Mouse (Mus musculus) ES-E14 (cell line): Measurements from ENCODE around the gene Krt90. TPM values are rescaled to one million over a fixed set of nuclear protein-coding genes. Genes with fewer than 3 reads are reported as not detected.

Experiments used
- DNase-seq: peaks from one replicate; pipeline ENCODE4 v3.0.0-alpha.2; 2013; ENCODE audit warnings: low read depth, low spot score
- H3K27ac ChIP-seq: 2 replicates; pipeline ENCODE4 v1.5.1; 2012; ENCODE audit warnings: low read depth, mild to moderate bottlenecking, low read length, moderate library complexity, mixed read lengths; ENCODE audit not compliant: poor library complexity, insufficient read depth, severe bottlenecking
- H3K36me3 ChIP-seq: 2 replicates; pipeline ENCODE4 v1.6.1; 2012; ENCODE audit warnings: mild to moderate bottlenecking, low read length, moderate library complexity, mixed read lengths; ENCODE audit not compliant: control insufficient read depth, poor library complexity, insufficient read depth, severe bottlenecking
- H3K4me1 ChIP-seq, 2 experiments: fragments of 150-350 bp in 1 of 2; sonication (generic) in 1 of 2; 2 replicates each; pipeline ENCODE4 v1.6.1; 2012; ENCODE audit warnings: low read length in 2 of 2, mild to moderate bottlenecking in 1 of 2, mixed read lengths in 1 of 2; ENCODE audit not compliant: control insufficient read depth in 2 of 2, insufficient read depth in 2 of 2, poor library complexity in 1 of 2
- H3K4me3 ChIP-seq, 2 experiments: fragments of 150-350 bp in 1 of 2; sonication (generic) in 1 of 2; 2 replicates each; pipeline ENCODE4 v1.5.1; 2012; ENCODE audit warnings: low read length in 2 of 2, low read depth in 1 of 2, mild to moderate bottlenecking in 1 of 2, mixed read lengths in 1 of 2; ENCODE audit not compliant: insufficient read depth in 1 of 2, poor library complexity in 1 of 2, severe bottlenecking in 1 of 2
- H3K9ac ChIP-seq: 2 replicates; pipeline ENCODE4 v1.6.1; 2012; ENCODE audit warnings: low read depth, mild to moderate bottlenecking, low read length, mixed read lengths; ENCODE audit not compliant: poor library complexity, insufficient read depth, severe bottlenecking
- H3K9me3 ChIP-seq: fragments of 150-350 bp; sonication (generic); 2 replicates; pipeline ENCODE4 v1.6.1; 2012; ENCODE audit warnings: low read depth, mild to moderate bottlenecking, low read length; ENCODE audit not compliant: control insufficient read depth, insufficient read depth
- CHD2 ChIP-seq: IDR thresholded peaks from 2 replicates; pipeline ENCODE4 v1.6.1; 2014; ENCODE audit warnings: mild to moderate bottlenecking, low read depth, low read length, inconsistent platforms
- HCFC1 ChIP-seq: IDR thresholded peaks from 2 replicates; pipeline ENCODE4 v1.6.1; 2012; ENCODE audit warnings: low read length, inconsistent platforms, borderline replicate concordance; ENCODE audit not compliant: insufficient read depth
- MAFK ChIP-seq: IDR thresholded peaks from 2 replicates; pipeline ENCODE4 v1.6.1; 2014; ENCODE audit warnings: mild to moderate bottlenecking, low read depth, low read length, inconsistent platforms; ENCODE audit not compliant: insufficient read depth
- ZC3H11A ChIP-seq: IDR thresholded peaks from 2 replicates; pipeline ENCODE4 v1.6.1; 2012; ENCODE audit warnings: low read depth, mild to moderate bottlenecking, inconsistent platforms, low read length, borderline replicate concordance
- ZNF384 ChIP-seq: IDR thresholded peaks from 2 replicates; pipeline ENCODE4 v1.6.1; 2012; ENCODE audit warnings: low read depth, low read length, inconsistent platforms
- in situ Hi-C, 2 experiments: fragments of 600-800 bp; cut with MboI; formaldehyde crosslinking; loops; one replicate each; pipeline ENCODE4 v1.15.1; 2025; ENCODE audit warnings: low sequenced_read_pairs in 2 of 2, inconsistent platforms in 1 of 2; ENCODE audit not compliant: unreplicated experiment in 2 of 2
- total RNA-seq: library from RNA; depleted of rRNA; stranded (reverse); fragments of 300-350 nt; gene quantifications from 2 replicates; pipeline ENCODE4 v1.2.3, GENCODE M21; 2012

The Krt90 gene
- total RNA-seq, 1 experiment, result 0.27 TPM

DNA sequence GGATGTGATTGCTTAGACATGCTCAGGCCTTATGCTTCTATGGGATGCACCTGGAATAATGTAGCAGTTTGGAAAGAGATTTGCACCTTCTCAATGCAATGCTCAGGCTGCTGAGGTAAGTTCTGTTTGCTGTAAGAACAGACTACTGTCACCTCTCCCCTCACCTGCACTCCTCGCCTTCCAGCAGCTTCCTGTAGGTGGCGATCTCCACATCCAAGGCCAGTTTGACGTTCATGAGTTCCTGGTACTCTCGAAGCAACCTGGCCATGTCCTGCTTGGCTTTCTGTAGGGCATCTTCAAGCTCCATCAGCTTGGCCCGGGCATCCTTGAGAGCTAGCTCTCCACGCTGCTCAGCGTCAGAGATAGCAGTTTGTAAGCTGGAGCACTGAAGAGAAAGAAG lies 5.0 kb upstream of the Krt90 start:
- in situ Hi-C loops, result no loop called here
- Histone ChIP-seq H3K4me1 (no peaks in the 10 kb centered on the region), H3K9ac (no peak overlapping the region), H3K9me3 (no peaks in the 10 kb centered on the region), H3K4me3 (no peak overlapping the region), H3K36me3 (no peaks in the 10 kb centered on the region), H3K27ac (no peak overlapping the region)
- DNase-seq, result no peak
- TF ChIP-seq ZC3H11A, result no peak
- TF ChIP-seq MAFK, result no peak
- no peak for TF ChIP-seq CHD2
- TF ChIP-seq ZNF384, result no peak
- no peak for TF ChIP-seq HCFC1

DNA sequence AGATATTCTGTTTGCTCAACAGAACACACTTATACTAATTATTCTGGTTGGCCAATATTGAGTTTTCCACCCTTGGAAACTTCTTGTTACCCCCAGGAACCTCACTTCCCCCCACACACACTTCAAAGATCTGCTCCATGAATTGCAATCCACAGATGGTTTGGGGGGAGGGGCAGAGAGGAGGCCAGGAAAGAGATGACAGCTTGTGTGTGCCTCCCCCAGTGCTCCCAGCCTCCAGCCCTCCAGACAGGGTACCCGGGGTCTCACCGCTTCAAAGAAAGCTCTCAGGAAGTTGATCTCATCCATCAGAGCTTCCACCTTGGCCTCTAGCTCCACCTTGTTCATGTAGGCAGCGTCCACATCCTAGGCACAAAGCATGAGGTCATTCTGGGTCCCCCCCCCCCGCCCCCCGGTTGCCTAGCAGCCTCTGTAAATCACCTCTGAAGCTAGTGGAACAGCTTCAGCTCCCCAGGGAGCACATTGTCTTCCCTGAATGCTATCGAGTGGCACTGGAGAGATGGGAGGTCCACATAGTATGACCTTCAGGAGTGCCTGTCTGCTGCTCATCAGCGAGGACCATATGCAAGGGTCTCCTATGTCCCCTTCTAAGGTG lies 4.6 kb downstream of the Krt90 start:
- H3K9me3 ChIP-seq, result no peaks in the 10 kb centered on the region
- H3K9ac ChIP-seq, result no peak overlapping the region
- H3K4me3 ChIP-seq, result no peak overlapping the region
- H3K27ac ChIP-seq, result no peak overlapping the region
- H3K4me1 ChIP-seq, result no peaks in the 10 kb centered on the region
- DNase-seq, result no peak
- no peaks in the 10 kb centered on the region for H3K36me3 ChIP-seq
- TF ChIP-seq ZNF384 (no peak), ZC3H11A (no peak), CHD2 (no peak)
- in situ Hi-C loops, result no loop called here

DNA sequence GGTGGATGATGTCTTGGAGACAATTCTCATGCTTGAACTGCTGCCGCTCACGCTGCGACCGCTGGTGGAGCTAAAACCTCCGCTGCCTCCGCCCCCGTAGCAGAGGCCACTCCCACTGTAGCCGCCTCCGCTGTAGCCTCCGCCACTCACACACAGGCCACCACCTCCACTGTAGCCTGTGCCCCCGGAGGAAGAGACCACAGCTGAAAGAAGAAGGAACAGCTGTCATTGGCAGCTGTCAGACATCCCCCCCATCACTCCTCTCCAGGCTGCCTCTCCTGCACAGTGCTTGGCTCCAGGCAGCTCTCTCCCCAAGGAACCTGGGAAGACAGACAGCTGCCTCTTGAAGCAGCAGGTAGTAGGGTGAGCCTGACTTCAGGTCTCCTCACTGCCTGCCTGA lies 9.6 kb downstream of the Krt90 start:
- no peak overlapping the region for H3K4me3 ChIP-seq
- in situ Hi-C loops, result no loop called here
- H3K9me3 ChIP-seq, result no peaks in the 10 kb centered on the region
- H3K9ac ChIP-seq, result no peak overlapping the region
- no peaks in the 10 kb centered on the region for H3K36me3 ChIP-seq
- no peak overlapping the region for H3K27ac ChIP-seq
- no peak for DNase-seq
- TF ChIP-seq ZNF384, result no peak
- TF ChIP-seq HCFC1, result no peak
- no peak for TF ChIP-seq CHD2
- no peak for TF ChIP-seq MAFK
- no peak for TF ChIP-seq ZC3H11A
- H3K4me1 ChIP-seq, result no peaks in the 10 kb centered on the region

- Histone ChIP-seq H3K36me3 (no peaks in the 10 kb centered on the region), H3K27ac (no peak overlapping the region), H3K4me3 (no peak overlapping the region), H3K9ac (no peak overlapping the region), H3K4me1 (no peaks in the 10 kb centered on the region), H3K9me3 (no peaks in the 10 kb centered on the region)
- TF ChIP-seq ZC3H11A, result no peak
- TF ChIP-seq CHD2, result no peak
- TF ChIP-seq ZNF384, result no peak
- TF ChIP-seq MAFK, result no peak
- no peak for TF ChIP-seq HCFC1
- DNase-seq, result no peak
- in situ Hi-C loops, result no loop called here
Measured at GRCm38 (mm10) chr15:101552188-101552587, 10.6 kb downstream of the Krt90 start.

GRCm38 (mm10) chr15:101550567-101550966 lies 12.2 kb downstream of the Krt90 start, which contains the start of gene Krt82:
Gene Krt82 (minus strand): TSS chr15:101550667.
- no peaks in the 10 kb centered on the region for H3K9me3 ChIP-seq
- DNase-seq, result no peak
- no peaks in the 10 kb centered on the region for H3K4me1 ChIP-seq
- no peak within 1 kb of the TSS for H3K4me3 ChIP-seq
- no peak within 1 kb of the TSS for H3K9ac ChIP-seq
- in situ Hi-C loops, result no loop called here
- H3K36me3 ChIP-seq, result no peaks in the 10 kb centered on the region
- no peak for TF ChIP-seq HCFC1
- no peak for TF ChIP-seq MAFK
- no peak for TF ChIP-seq ZC3H11A
- no peak for TF ChIP-seq ZNF384
- no peak for TF ChIP-seq CHD2
- H3K27ac ChIP-seq, result no peak within 1 kb of the TSS
